ENCODE assay signal across 22 mouse cellular contexts in the genomic region with DNA sequence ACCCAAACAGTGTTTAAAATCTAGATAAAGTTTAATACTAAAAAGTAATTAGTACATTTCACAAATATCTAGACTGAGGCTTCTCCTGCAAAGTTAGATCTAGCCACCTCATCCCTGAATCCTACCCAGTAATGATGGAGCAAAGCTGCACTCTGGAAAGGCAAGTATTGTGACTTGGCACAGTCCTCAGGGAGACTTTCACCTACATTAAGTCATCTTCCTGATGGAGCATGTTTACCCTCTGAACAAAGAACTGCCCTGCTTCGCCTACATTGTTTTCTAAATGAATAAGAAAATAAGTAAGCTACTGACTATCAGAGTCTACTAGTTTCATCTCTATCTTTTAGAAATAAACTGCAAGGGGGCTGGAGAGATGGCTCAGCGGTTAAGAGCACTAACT. TPM values are rescaled to one million over a fixed set of nuclear protein-coding genes. Genes with fewer than 3 reads are reported as not detected.
DNase-seq lines count a peak whose midpoint lies in the region; ATAC-seq and TF ChIP-seq lines count a peak whose summit lies in the region.
"Had no signal": no experiment of that assay in that cellular context is flagged by ENCODE, and none has a peak within 500 bp of the region (broad histone marks: within the 10 kb centered on the region; RNA-seq: fewer than 3 reads in every experiment).

No protein-coding gene starts in this region.

- WGBS in hindbrain, postnatal 0 days: 92% methylated on average over 2 of the region's 2 CpGs
- WGBS in hindbrain, embryonic 14.5 days: 93% methylated on average over 2 of the region's 2 CpGs
- 96% methylated on average over 2 of the region's 2 CpGs for WGBS in midbrain, postnatal 0 days
- 94% methylated on average over 2 of the region's 2 CpGs for WGBS in midbrain, embryonic 14.5 days
- WGBS in stomach, postnatal 0 days: 92% methylated on average over 2 of the region's 2 CpGs

- 0 out of 2 replicates have a peak, but pooled peaks have one; percentile 4 for TF ChIP-seq CTCF in hindbrain, postnatal 0 days (IDR thresholded peaks at IDR 0.05; ENCODE audit: low read depth)
- TF ChIP-seq CTCF in midbrain, postnatal 0 days (IDR thresholded peaks at IDR 0.05): 0 out of 2 replicates have a peak, but pooled peaks have one; percentile 16
- TF ChIP-seq CTCF in stomach, postnatal 0 days (IDR thresholded peaks at IDR 0.05; ENCODE audit: low read depth): no peak

- H3K9ac ChIP-seq in hindbrain, postnatal 0 days (replicated peaks; ENCODE audit: low read length): no peak overlapping the region
- no peak overlapping the region for H3K9ac ChIP-seq in hindbrain, embryonic 14.5 days
- H3K9ac ChIP-seq in midbrain, postnatal 0 days (replicated peaks; ENCODE audit: low read length, poor library complexity, severe bottlenecking): no peak overlapping the region
- no peak overlapping the region for H3K9ac ChIP-seq in midbrain, embryonic 14.5 days (replicated peaks; ENCODE audit: low read length)
- H3K9ac ChIP-seq in stomach, postnatal 0 days (ENCODE audit: low read length): no peak overlapping the region
- H3K9ac ChIP-seq: embryonic facial prominence, embryonic 12.5 days; forebrain, embryonic 13.5 days; forebrain, embryonic 15.5 days had no signal

- no peak overlapping the region for H3K4me3 ChIP-seq in hindbrain, postnatal 0 days (ENCODE audit: low read length)
- H3K4me3 ChIP-seq in hindbrain, embryonic 14.5 days (replicated peaks; ENCODE audit: low read length): no peak overlapping the region
- no peak overlapping the region for H3K4me3 ChIP-seq in midbrain, postnatal 0 days (ENCODE audit: low read depth, low read length)
- no peak overlapping the region for H3K4me3 ChIP-seq in midbrain, embryonic 14.5 days (replicated peaks; ENCODE audit: low read depth, low read length)
- no peak overlapping the region for H3K4me3 ChIP-seq in stomach, postnatal 0 days (ENCODE audit: low read depth, low read length)
- H3K4me3 ChIP-seq: embryonic facial prominence, embryonic 10.5 days; embryonic facial prominence, embryonic 12.5 days; forebrain, embryonic 13.5 days; forebrain, embryonic 15.5 days had no signal

- H3K9me3 ChIP-seq in hindbrain, postnatal 0 days (ENCODE audit: low read length): no peaks in the 10 kb centered on the region
- no peaks in the 10 kb centered on the region for H3K9me3 ChIP-seq in hindbrain, embryonic 14.5 days (ENCODE audit: control insufficient read depth, low read length)
- no peaks in the 10 kb centered on the region for H3K9me3 ChIP-seq in midbrain, postnatal 0 days (ENCODE audit: low read length)
- no peaks in the 10 kb centered on the region for H3K9me3 ChIP-seq in midbrain, embryonic 14.5 days (ENCODE audit: control insufficient read depth, low read length)
- H3K9me3 ChIP-seq in stomach, postnatal 0 days (ENCODE audit: control insufficient read depth, low read length): no peaks in the 10 kb centered on the region
- H3K9me3 ChIP-seq: embryonic facial prominence, embryonic 10.5 days; embryonic facial prominence, embryonic 12.5 days; forebrain, embryonic 13.5 days; forebrain, embryonic 15.5 days had no signal

- no peaks in the 10 kb centered on the region for H3K27me3 ChIP-seq in hindbrain, postnatal 0 days (ENCODE audit: insufficient read depth, low read length)
- no peaks in the 10 kb centered on the region for H3K27me3 ChIP-seq in hindbrain, embryonic 14.5 days (ENCODE audit: control insufficient read depth, insufficient read depth, low read length)
- H3K27me3 ChIP-seq in midbrain, postnatal 0 days (ENCODE audit: insufficient read depth, low read length): no peaks in the 10 kb centered on the region
- H3K27me3 ChIP-seq in midbrain, embryonic 14.5 days (ENCODE audit: control insufficient read depth, insufficient read depth, low read length): no peaks in the 10 kb centered on the region
- no peaks in the 10 kb centered on the region for H3K27me3 ChIP-seq in stomach, postnatal 0 days (ENCODE audit: control insufficient read depth, insufficient read depth, low read length)
- H3K27me3 ChIP-seq: embryonic facial prominence, embryonic 12.5 days; forebrain, embryonic 13.5 days; forebrain, embryonic 15.5 days had no signal

- no peak for TF ChIP-seq EP300 in stomach, postnatal 0 days (optimal IDR thresholded peaks at IDR 0.05)

- no peak overlapping the region for H3K27ac ChIP-seq in hindbrain, postnatal 0 days
- no peak overlapping the region for H3K27ac ChIP-seq in hindbrain, embryonic 14.5 days
- no peak overlapping the region for H3K27ac ChIP-seq in midbrain, postnatal 0 days (ENCODE audit: low read depth, low read length)
- H3K27ac ChIP-seq in midbrain, embryonic 14.5 days (replicated peaks; ENCODE audit: low read depth, low read length): no peak overlapping the region
- H3K27ac ChIP-seq in stomach, postnatal 0 days (replicated peaks): no peak overlapping the region
- H3K27ac ChIP-seq: embryonic facial prominence, embryonic 10.5 days; embryonic facial prominence, embryonic 12.5 days; forebrain, embryonic 13.5 days; forebrain, embryonic 15.5 days had no signal

- DNase-seq in hindbrain, postnatal 0 days (ENCODE audit: low spot score): no peak
- DNase-seq in hindbrain, embryonic 14.5 days (ENCODE audit: low spot score): no peak
- no peak for DNase-seq in midbrain, postnatal 0 days (ENCODE audit: low spot score)
- no peak for DNase-seq in midbrain, embryonic 14.5 days
- no peak for DNase-seq in stomach, postnatal 0 days (ENCODE audit: low spot score)
- DNase-seq in left cerebral cortex, postnatal 36 days (ENCODE audit: low spot score in 2 of 2): no peak
- DNase-seq: adrenal gland, adult 8-10 months; adrenal gland, postnatal 14 days; adrenal gland, postnatal 36 days; cerebellum, adult 11-12 months; cerebellum, adult 2 months; cerebellum, postnatal 10 days; cerebellum, postnatal 25 days had no signal

- H3K4me1 ChIP-seq in hindbrain, postnatal 0 days (ENCODE audit: insufficient read depth, low read length): no peaks in the 10 kb centered on the region
- no peaks in the 10 kb centered on the region for H3K4me1 ChIP-seq in hindbrain, embryonic 14.5 days (replicated peaks; ENCODE audit: control insufficient read depth, insufficient read depth, low read length)
- no peaks in the 10 kb centered on the region for H3K4me1 ChIP-seq in midbrain, postnatal 0 days (ENCODE audit: insufficient read depth, low read length)
- H3K4me1 ChIP-seq in midbrain, embryonic 14.5 days (ENCODE audit: control insufficient read depth, insufficient read depth, low read length): no peaks in the 10 kb centered on the region
- H3K4me1 ChIP-seq in stomach, postnatal 0 days (replicated peaks; ENCODE audit: control insufficient read depth, insufficient read depth): no peaks in the 10 kb centered on the region
- H3K4me1 ChIP-seq: embryonic facial prominence, embryonic 10.5 days; embryonic facial prominence, embryonic 12.5 days; forebrain, embryonic 13.5 days had no signal

- H3K4me2 ChIP-seq in hindbrain, postnatal 0 days (ENCODE audit: low read depth, low read length): no peak overlapping the region
- H3K4me2 ChIP-seq in hindbrain, embryonic 14.5 days (replicated peaks): no peak overlapping the region
- H3K4me2 ChIP-seq in midbrain, postnatal 0 days (ENCODE audit: low read depth, low read length, poor library complexity, severe bottlenecking): no peak overlapping the region
- no peak overlapping the region for H3K4me2 ChIP-seq in midbrain, embryonic 14.5 days (ENCODE audit: low read length)
- H3K4me2 ChIP-seq in stomach, postnatal 0 days (replicated peaks; ENCODE audit: low read depth): no peak overlapping the region
- H3K4me2 ChIP-seq: embryonic facial prominence, embryonic 12.5 days; forebrain, embryonic 13.5 days; forebrain, embryonic 15.5 days had no signal

- ATAC-seq in hindbrain, postnatal 0 days: no peak
- ATAC-seq in hindbrain, embryonic 14.5 days (ENCODE audit: low FRiP score): no peak
- no peak for ATAC-seq in midbrain, postnatal 0 days (ENCODE audit: low FRiP score)
- no peak for ATAC-seq in midbrain, embryonic 14.5 days (ENCODE audit: low FRiP score, low TSS enrichment)
- ATAC-seq in stomach, postnatal 0 days (ENCODE audit: low FRiP score, low TSS enrichment): 0 out of 2 replicates have a peak, but pooled peaks have one; percentile 51
- ATAC-seq: forebrain, embryonic 13.5 days; forebrain, embryonic 15.5 days had no signal

- intact Hi-C loops in left cerebral cortex, postnatal 36 days (cut with DNase I): no loop called here

- H3K36me3 ChIP-seq in hindbrain, postnatal 0 days (ENCODE audit: insufficient read depth, low read length): peaks cover 16% of the 10 kb centered on the region; the same call in 1 of the 2 replicates
- peaks cover 55% of the 10 kb centered on the region for H3K36me3 ChIP-seq in hindbrain, embryonic 14.5 days (replicated peaks; ENCODE audit: control insufficient read depth, insufficient read depth)
- peaks cover 7% of the 10 kb centered on the region for H3K36me3 ChIP-seq in midbrain, postnatal 0 days (ENCODE audit: insufficient read depth, low read length)
- H3K36me3 ChIP-seq in midbrain, embryonic 14.5 days (ENCODE audit: control insufficient read depth, insufficient read depth, low read length): peaks cover 39% of the 10 kb centered on the region
- H3K36me3 ChIP-seq in stomach, postnatal 0 days (ENCODE audit: control insufficient read depth, insufficient read depth, low read length): 0 out of 2 replicates have a peak, but pooled peaks cover 3% of the 10 kb centered on the region

RNA-seq across cellular contexts. Expression of gene Fbxw2, which starts 7.6 kb away (rescaled TPM):
- total RNA-seq in hindbrain, postnatal 0 days (2014; rRNA removed): 94.9 and 112 TPM in 2 replicates
- 111 and 118 TPM in 2 replicates for polyA plus RNA-seq in hindbrain, postnatal 0 days (2015; fragmentation: Nextera tagmentation; extraction: Ambion mirVana)
- 73.8 and 83.7 TPM in 2 replicates for polyA plus RNA-seq in hindbrain, embryonic 14.5 days (2014; fragmentation: Nextera tagmentation; extraction: Ambion mirVana)
- 124 and 133 TPM in 2 replicates for total RNA-seq in midbrain, postnatal 0 days (2014; rRNA removed)
- polyA plus RNA-seq in midbrain, postnatal 0 days (2015; fragmentation: Nextera tagmentation; extraction: Ambion mirVana): 115 and 122 TPM in 2 replicates
- 75.3 and 91.5 TPM in 2 replicates for polyA plus RNA-seq in midbrain, embryonic 14.5 days (2014; fragmentation: Nextera tagmentation; extraction: Ambion mirVana)
- polyA plus RNA-seq in stomach, postnatal 0 days (2015; fragmentation: Nextera tagmentation; extraction: Ambion mirVana): 54.2 and 56.3 TPM in 2 replicates
- total RNA-seq in left cerebral cortex, postnatal 36 days (2021): 10 to 100 TPM; 88.7 to 94.6 TPM

RNA-seq across cellular contexts. Expression of gene Gm34653, which starts 14.3 kb away (rescaled TPM):
- 0.16 TPM in 1 of 2 replicates, not detected in the other for total RNA-seq in hindbrain, postnatal 0 days (2014; rRNA removed)
- polyA plus RNA-seq in hindbrain, postnatal 0 days (2015; fragmentation: Nextera tagmentation; extraction: Ambion mirVana): 0.09 TPM in 1 of 2 replicates, not detected in the other
- not detected in 2 replicates for polyA plus RNA-seq in hindbrain, embryonic 14.5 days (2014; fragmentation: Nextera tagmentation; extraction: Ambion mirVana)
- total RNA-seq in midbrain, postnatal 0 days (2014; rRNA removed): 2.0 TPM in 1 of 2 replicates, not detected in the other
- 0.12 TPM in 1 of 2 replicates, not detected in the other for polyA plus RNA-seq in midbrain, postnatal 0 days (2015; fragmentation: Nextera tagmentation; extraction: Ambion mirVana)
- 0.13 TPM in 1 of 2 replicates, not detected in the other for polyA plus RNA-seq in midbrain, embryonic 14.5 days (2014; fragmentation: Nextera tagmentation; extraction: Ambion mirVana)
- polyA plus RNA-seq in stomach, postnatal 0 days (2015; fragmentation: Nextera tagmentation; extraction: Ambion mirVana): not detected in 2 replicates
- total RNA-seq in left cerebral cortex, postnatal 36 days (2021): not detected
- total RNA-seq: adrenal gland, adult 18-20 months; adrenal gland, postnatal 14 days; adrenal gland, postnatal 36 days had no signal
- polyA plus RNA-seq: cerebellum, adult 2 months; cortical plate, adult 2 months; embryonic facial prominence, embryonic 12.5 days; embryonic facial prominence, embryonic 14.5 days; forebrain, embryonic 11.5 days; forebrain, embryonic 13.5 days; forebrain, embryonic 15.5 days had no signal

RNA-seq across cellular contexts. Expression of gene Rabepk, which starts 18.8 kb away (rescaled TPM):
- total RNA-seq in hindbrain, postnatal 0 days (2014; rRNA removed): 15.8 and 19.0 TPM in 2 replicates
- polyA plus RNA-seq in hindbrain, postnatal 0 days (2015; fragmentation: Nextera tagmentation; extraction: Ambion mirVana): 28.2 and 28.8 TPM in 2 replicates
- polyA plus RNA-seq in hindbrain, embryonic 14.5 days (2014; fragmentation: Nextera tagmentation; extraction: Ambion mirVana): 24.8 and 26.1 TPM in 2 replicates
- 14.3 and 19.2 TPM in 2 replicates for total RNA-seq in midbrain, postnatal 0 days (2014; rRNA removed)
- 23.2 and 23.7 TPM in 2 replicates for polyA plus RNA-seq in midbrain, postnatal 0 days (2015; fragmentation: Nextera tagmentation; extraction: Ambion mirVana)
- polyA plus RNA-seq in midbrain, embryonic 14.5 days (2014; fragmentation: Nextera tagmentation; extraction: Ambion mirVana): 20.3 and 25.4 TPM in 2 replicates
- polyA plus RNA-seq in stomach, postnatal 0 days (2015; fragmentation: Nextera tagmentation; extraction: Ambion mirVana): 23.5 and 24.6 TPM in 2 replicates
- total RNA-seq in left cerebral cortex, postnatal 36 days (2021): 10 to 100 TPM; 29.2 to 36.3 TPM

RNA-seq across cellular contexts. Expression of gene Hspa5, which starts 46.7 kb away (rescaled TPM):
- 148 and 186 TPM in 2 replicates for total RNA-seq in hindbrain, postnatal 0 days (2014; rRNA removed)
- 321 and 322 TPM in 2 replicates for polyA plus RNA-seq in hindbrain, postnatal 0 days (2015; fragmentation: Nextera tagmentation; extraction: Ambion mirVana)
- polyA plus RNA-seq in hindbrain, embryonic 14.5 days (2014; fragmentation: Nextera tagmentation; extraction: Ambion mirVana): 423 and 537 TPM in 2 replicates
- 194 and 214 TPM in 2 replicates for total RNA-seq in midbrain, postnatal 0 days (2014; rRNA removed)
- 305 and 331 TPM in 2 replicates for polyA plus RNA-seq in midbrain, postnatal 0 days (2015; fragmentation: Nextera tagmentation; extraction: Ambion mirVana)
- polyA plus RNA-seq in midbrain, embryonic 14.5 days (2014; fragmentation: Nextera tagmentation; extraction: Ambion mirVana): 299 and 450 TPM in 2 replicates
- 767 and 830 TPM in 2 replicates for polyA plus RNA-seq in stomach, postnatal 0 days (2015; fragmentation: Nextera tagmentation; extraction: Ambion mirVana)
- total RNA-seq in left cerebral cortex, postnatal 36 days (2021): 100 to 1,000 TPM; 256 to 388 TPM

RNA-seq across cellular contexts. Expression of gene Cutal, which starts 55.7 kb away (rescaled TPM):
- 0.26 and 0.65 TPM in 2 replicates for total RNA-seq in hindbrain, postnatal 0 days (2014; rRNA removed)
- polyA plus RNA-seq in hindbrain, postnatal 0 days (2015; fragmentation: Nextera tagmentation; extraction: Ambion mirVana): 0.20 and 0.37 TPM in 2 replicates
- polyA plus RNA-seq in hindbrain, embryonic 14.5 days (2014; fragmentation: Nextera tagmentation; extraction: Ambion mirVana): 0.21 and 0.37 TPM in 2 replicates
- not detected in 2 replicates for total RNA-seq in midbrain, postnatal 0 days (2014; rRNA removed)
- polyA plus RNA-seq in midbrain, postnatal 0 days (2015; fragmentation: Nextera tagmentation; extraction: Ambion mirVana): 0.56 and 0.72 TPM in 2 replicates
- 0.59 TPM in 1 of 2 replicates, not detected in the other for polyA plus RNA-seq in midbrain, embryonic 14.5 days (2014; fragmentation: Nextera tagmentation; extraction: Ambion mirVana)
- 0.55 and 0.81 TPM in 2 replicates for polyA plus RNA-seq in stomach, postnatal 0 days (2015; fragmentation: Nextera tagmentation; extraction: Ambion mirVana)
- under 1 TPM; 0.37 to 0.93 TPM for total RNA-seq in left cerebral cortex, postnatal 36 days (2021)
- total RNA-seq: MEL had no signal
- polyA plus RNA-seq: embryonic facial prominence, embryonic 12.5 days; embryonic facial prominence, embryonic 14.5 days; forebrain, embryonic 11.5 days; forebrain, embryonic 13.5 days had no signal
